Mouse (Mus musculus): ENCODE results near the gene Slc35e4.
"Not testable (repeated sequence)": the region's sequence is repeated elsewhere in the genome, so short reads cannot be mapped to it uniquely, and the experiment has no call there.

The Slc35e4 gene

DNA sequence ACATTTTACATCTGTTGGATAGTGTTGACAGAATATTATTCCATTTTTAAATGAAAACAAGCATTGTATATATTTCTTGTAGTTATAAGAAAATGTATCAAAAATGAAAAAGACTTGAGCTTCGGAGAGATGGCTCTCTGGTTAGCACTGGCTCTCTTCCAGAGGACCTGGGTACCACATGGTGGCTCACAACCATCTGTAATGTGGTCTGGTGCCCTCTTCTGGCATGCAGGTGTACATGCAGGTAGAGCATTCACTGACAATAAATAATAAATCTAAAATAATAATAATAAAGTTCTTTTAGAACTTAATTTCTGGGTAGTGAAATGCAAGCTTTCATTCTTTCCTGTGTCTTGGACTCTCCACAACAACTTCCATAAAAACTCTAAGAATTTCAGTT, 4.3 kb upstream of the Slc35e4 start:
- DNase-seq (ENCODE audit: low read depth, low spot score) = peak; percentile 41

DNA sequence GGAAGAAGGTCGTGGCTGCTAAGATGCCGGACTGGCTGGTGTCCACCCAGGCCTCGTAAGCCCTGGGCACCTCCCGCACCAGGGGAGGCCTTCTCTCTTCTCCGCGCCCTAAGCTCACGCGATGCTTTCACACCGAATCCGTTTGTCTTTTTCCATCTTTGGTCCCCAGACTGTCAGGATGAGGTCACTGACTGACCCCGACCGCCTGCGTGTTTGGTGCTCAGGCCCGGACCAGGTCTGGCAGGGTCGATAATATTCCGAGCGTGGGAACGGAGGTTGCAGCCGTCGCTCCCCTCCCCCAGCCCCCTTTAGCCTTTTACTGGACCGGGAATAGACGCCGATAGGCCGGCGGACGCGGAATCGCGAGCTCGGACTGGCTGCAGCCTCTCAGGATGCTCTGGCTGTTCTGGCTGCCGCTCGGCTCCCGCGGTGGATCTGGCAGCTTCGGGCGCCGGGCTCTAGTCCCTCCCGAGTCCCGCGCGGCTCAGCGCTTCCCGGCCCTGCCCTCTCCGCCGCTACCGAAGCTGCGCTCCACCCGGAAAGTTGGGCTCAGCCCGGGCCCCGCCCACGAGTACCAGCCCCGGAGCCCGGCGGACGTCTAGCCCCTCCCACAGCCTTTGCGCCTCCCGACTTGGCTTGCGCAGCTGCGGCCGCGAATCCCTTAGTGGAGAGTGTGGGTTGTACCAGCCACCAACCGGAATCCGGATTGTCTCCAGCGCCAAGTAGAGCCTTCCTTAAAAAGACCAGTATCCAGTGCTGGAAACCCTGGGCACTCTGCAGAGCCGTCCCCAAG, 952 bp downstream of the Slc35e4 start:
- peak; percentile 86 for DNase-seq (ENCODE audit: low read depth, low spot score)

DNA sequence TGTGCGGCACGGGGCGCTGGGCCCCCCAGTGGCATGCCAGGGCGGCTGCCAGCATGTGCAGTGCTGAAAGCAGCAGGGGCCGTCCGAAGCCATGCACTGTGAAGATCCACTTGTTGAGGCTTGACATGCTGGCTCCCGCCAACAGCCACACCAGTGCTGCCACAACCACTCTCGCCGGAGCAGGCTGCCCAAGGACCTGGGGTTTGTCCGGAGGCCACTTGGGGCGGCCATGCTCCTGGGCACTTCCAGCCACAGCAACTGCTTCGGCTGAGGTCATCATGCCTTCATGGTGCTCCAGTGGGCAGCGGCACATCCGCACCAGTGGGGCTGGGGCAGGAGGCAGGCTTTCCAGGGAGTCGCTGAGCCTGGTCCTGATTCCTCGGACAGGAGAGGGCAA, 1.6 kb downstream of the Slc35e4 start:
- no peak for DNase-seq (ENCODE audit: low read depth, low spot score)

DNA sequence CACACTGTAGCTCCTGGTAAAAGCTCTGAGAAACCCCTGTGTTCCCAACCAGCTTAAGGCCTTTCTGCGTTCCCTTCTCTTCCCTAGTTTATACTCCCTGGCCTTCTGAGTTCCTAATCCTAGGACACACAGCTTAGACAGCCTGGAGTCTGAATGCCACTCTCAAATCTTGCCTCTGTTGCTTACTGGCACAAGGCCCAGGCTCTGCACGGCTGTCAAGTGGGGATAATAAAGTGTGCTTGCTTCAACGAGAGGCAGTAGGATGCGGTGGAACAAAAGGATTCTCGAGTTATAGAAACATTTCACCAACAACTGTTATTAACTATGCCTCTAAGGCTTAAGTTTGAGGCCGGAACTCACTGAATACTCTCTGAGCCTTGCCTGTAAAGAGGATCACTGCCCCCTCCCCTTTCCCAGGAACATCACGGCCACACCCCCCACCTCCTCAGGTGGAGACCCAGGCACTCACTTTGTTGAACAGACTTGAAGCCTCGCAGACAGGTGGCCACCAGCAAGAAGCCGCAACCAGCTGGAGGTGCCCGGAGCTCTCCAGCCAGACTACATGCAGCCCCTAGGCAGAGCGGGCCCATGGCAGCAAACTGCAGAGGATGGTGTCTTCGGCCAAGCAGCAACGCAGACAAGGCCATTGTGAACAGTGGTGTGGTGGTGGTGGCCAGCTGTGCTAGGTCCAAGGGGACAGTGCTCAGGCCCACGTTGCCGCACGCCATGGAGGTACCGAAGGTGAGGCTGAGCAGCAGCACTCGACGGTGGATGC, 2.2 kb downstream of the Slc35e4 start:
- no peak for DNase-seq (ENCODE audit: low read depth, low spot score)

DNA sequence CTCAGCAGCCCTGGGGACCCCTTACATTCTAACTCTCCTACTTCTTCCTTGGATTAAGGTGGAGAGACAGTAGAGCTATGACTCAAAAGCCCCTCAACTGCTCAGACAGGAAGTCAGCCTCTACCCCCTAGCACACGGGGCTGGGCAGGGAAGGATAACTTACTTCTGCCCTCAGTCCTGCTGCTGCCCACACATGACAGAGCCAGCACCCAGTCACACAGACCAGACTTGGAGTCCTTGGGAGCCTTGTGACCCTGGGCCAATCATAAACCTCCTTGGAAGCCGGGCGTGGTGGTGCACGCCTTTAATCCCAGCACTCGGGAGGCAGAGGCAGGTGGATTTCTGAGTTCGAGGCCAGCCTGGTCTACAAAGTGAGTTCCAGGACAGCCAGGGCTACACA, 3.0 kb downstream of the Slc35e4 start:
- DNase-seq (ENCODE audit: low read depth, low spot score) = not testable (repeated sequence)

DNA sequence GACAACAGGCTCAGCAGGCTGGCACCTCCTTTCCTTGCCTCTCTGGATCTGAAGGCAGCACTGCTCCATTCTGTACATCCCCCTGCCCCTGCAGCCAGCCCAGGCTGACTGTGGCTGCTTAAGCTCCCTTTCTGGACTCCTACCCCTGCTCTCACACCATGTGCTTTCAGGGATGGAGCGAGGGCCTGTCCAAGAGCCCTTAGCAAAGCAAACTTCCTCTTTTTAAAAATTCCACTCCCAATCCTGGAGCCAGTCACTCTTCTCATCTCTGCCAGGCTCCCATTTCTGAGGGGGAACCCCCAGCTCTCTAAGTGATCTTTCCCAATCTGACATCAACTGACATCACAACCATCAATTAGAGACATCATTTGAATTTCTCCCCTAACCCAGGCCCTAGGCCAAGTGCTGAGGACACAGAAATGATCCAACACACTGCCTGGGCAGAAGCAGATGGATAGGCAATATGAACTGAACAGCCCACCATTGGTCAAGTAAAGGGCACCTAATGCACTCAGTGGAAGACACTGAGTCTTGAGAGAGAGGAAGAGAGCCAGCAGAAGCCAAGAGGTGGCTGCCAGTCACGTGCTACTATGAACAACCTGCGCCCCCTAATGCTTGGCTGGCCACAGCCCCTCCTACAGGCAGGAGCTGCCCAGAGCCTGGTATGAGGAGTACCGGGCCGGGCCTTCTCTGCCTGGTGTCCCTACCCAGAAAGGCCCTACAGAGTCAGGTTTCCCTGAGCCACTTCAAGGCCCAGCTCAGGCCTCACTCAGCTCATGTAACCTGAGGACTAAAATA, 3.8 kb downstream of the Slc35e4 start:
- no peak for DNase-seq (ENCODE audit: low read depth, low spot score)

DNA sequence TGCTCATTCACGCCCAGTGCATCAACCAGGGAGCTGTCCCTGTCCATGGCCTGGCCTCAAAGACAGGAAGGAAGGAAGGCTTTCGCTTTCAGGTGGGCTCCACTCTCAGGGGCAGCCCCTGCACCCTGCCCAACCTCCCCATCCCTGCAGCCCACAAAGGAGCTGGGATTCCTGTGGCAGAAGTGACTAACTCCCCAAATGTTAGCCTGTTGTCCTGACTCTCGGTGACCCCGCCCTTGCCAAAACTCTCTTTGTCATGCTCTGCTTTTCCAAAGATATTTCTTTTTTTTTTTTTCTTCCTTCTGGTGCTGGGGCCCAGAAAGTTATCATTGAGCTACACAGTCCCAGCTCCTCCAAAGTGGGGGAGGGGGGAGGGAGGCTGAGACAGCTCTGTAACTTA, 5.2 kb downstream of the Slc35e4 start:
- no peak for DNase-seq (ENCODE audit: low read depth, low spot score)

DNA sequence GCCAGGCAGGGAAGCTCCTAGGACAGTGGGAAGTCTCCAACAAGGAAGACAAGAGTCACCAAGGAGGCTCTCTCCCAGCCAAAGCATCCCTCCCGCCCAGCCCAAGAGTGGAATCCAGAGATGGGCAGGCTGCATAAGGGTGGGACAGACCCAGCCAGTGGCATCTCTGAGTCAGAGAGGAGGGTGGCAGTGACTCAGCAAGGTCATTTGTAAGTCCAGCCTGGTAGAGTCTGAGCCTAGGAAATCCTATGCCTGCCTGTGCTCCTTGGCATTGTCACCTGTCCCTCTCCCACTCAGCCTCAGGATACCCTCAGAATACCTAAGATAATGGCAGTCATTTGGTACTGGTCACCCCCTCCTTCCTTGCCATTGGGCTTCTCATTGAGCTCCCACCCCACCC, 9.0 kb downstream of the Slc35e4 start:
- no peak for DNase-seq (ENCODE audit: low read depth, low spot score)

DNA sequence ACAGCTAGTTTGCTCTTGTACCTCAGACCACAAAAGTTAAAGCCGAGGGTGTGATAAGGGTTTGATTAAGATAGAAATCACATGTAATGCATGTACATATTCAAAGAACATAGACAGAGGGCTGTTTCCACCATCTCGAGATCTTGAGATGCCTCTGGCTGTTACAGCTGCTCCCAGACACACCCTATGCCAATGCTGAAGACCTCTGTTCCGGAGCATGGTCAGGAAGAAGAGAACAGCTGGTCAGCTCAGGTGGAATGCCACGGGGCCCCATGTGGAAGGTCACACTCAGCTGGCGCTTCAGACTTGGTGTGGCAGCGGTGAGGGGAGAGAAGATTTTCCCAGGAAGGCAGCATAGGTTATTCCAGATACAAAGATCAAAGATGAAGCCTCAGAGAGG, 9.8 kb downstream of the Slc35e4 start:
- DNase-seq (ENCODE audit: low read depth, low spot score) = no peak

DNA sequence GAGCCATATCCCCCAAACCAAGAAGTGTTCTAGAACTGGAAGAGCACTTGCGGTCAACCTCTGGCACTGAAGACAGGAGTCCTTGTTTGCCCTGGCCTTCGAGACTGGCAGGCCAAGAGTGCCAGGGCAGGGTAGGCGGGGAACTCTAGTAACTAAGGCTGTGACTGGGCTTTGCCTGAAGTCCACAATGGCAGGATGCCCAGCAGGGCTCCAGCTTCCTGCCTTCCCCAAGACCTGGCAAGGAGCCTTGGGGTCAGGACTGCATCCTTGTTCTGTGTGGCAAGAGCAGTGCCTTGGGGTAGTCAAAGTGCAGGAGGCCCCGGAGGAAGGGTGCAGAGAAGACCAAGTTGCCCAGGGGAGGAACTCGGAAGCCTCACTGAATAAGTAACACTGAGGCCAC, 11.4 kb downstream of the Slc35e4 start:
- DNase-seq (ENCODE audit: low read depth, low spot score) = no peak

DNA sequence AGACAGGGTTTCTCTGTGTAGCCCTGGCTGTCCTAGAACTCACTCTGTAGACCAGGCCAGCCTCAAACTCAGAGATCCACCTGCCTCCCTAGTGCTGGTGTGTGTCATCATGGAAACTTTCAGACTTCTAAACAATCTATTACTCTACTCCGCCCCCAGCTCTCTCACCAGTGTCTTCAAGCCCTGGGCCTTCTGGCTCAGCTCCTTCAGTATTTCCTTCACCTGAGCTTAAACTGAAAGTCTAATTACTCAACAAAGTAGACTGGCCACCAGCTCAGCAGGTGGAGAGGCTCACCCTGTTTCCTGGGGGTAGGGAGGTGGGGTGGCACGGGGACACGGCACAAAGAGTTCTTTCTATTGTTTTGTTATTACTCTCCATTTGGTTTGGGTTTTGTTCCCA, 11.9 kb downstream of the Slc35e4 start:
- no peak for DNase-seq (ENCODE audit: low read depth, low spot score)

DNA sequence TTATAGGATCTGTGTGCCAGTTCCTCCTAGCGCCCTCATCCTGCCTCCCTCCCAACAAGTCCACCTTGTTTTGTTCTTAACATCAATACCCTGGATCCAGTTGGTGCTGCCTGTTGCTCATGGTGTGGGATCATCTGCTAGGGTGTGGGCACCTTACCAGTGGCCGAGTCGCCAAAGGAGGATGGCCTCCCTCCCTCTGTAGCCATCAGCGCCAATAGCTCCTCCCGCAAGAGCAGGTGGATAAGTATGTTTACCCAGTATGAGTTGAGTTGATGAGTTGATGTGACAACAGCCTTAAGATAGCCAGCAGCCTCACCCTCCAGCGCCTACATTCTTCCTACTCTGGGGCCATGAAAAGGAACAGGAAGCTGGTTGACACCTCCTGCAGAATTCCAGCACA, 14.2 kb downstream of the Slc35e4 start:
- no peak for DNase-seq (ENCODE audit: low read depth, low spot score)

DNA sequence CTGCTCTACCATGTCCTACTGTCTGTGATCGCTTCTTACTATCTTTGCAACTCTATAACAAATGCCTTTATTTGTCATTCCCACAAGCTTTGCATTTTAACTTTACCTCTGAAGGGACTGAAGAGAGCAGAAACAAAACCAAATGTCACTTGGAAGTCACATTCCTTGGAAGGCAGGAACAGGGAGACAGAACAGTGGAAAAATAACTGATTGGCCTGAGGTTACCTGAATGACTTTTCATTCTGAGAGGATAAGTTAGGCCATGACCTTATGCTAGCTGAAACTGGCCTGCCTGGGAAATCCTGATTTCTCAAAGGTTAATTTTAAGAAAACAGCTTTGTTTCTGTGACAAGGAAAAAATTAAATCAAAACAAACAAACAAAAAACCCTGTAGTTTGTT, 18.5 kb downstream of the Slc35e4 start:
- DNase-seq (ENCODE audit: low read depth, low spot score) = no peak

DNA sequence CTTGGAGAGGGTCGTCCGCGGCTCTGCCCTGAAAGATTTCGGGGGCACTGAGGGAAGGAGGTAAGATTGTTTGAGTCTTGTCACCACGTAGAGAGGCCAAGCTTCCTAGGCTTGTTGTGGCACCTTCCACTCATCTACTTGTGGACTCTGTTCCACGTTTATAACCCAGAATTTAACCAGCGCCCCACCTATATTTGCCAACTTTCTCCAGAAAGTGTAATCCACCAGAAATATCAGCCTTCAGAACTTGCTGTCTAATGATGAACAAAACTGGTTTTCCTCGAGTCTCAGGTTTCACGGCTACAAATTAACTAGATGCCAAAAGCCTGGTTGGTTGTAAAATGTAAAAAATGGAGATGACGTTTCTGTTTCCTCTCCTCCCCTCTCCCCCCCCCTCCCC, 19.0 kb downstream of the Slc35e4 start:
- no peak for DNase-seq (ENCODE audit: low read depth, low spot score)

DNA sequence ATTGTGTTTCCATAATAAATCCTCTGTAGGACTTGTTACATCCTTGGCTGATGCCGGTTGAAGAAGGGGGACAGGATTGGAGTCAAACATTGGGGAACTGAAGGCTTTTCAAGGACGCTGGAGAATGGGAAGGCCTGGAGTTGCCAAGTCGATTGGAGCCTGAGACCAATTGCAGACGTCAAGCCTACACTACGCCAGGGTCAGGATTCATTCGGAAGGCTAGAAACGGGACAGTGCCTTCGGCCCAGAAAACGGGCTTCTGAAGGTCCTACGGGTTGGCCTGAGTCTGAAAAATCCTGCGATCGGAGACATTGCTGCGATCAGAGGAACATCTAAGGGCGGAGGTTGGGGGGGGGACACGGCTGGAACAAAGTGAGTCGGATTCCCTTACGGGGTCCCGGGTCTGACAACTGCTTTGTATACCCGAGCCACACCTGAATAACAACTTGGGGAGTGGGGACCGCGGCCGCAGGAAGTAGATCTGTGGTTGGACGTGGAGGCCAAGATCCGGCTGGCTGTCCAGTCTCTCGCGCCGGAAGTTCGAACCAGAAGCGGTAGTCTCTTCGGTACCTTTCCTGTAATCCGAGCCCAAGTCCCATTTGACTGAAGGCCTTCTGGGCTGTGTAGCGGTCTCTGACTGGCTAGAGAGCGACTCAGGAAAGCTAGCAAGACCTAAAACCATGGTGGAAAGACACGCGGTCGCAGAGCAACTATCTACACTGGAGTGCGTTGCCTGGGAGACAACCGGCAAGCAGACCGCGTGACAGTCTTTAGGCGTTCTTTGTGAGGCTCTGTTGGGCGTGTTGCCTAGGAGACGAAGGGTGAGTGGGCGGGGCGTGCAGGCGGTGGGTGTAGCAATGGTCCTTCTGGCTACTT, 19.8 kb downstream of the Slc35e4 start, which contains the start of the genes 4921536K21Rik and Dusp18:
TSS of gene 4921536K21Rik (minus strand) at position 693 of the 876 bp plus-strand sequence.
TSS of gene Dusp18 (plus strand) at position 835 of the 876 bp plus-strand sequence.
- peak; percentile 92 for DNase-seq (ENCODE audit: low read depth, low spot score)

DNA sequence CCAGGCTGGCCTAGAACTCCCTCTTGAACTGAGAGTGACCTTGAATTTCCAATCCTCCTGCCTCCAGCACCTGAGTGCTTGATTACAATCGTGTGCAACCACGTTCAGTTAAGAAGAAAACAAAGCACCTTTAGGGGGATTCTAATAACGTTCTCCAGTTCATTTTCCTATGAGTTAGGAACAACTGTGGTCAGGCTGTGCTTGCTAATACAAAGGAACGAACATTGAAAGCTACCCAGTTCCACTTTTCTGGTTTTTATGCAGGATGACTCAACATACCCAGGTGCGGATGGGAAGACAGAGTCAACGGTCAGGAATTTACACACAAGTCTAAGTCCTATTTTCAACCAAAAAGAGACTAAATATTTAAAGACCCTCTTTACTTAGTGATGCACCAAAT, 20.5 kb downstream of the Slc35e4 start:
- DNase-seq (ENCODE audit: low read depth, low spot score) = no peak

DNA sequence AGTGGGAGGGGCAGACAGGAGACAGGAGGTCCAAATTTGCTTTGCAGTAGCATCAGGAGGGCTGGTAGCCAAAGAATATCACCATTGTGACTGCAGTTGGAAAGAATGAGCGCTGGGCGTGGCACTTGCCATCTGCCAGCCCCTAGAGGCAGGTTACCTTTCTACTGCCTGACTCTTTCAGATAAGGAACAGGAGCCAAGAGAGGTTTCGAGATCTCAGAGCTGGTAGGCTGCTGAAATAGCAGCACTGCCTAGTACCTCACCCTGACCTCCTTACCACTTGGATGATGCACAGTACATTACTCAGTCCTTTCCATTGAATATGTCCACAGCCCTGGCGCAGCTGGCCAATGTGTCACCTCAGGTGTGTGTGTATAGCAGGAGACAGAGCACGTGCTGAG, 27.1 kb downstream of the Slc35e4 start:
- no peak for DNase-seq (ENCODE audit: low read depth, low spot score)

DNA sequence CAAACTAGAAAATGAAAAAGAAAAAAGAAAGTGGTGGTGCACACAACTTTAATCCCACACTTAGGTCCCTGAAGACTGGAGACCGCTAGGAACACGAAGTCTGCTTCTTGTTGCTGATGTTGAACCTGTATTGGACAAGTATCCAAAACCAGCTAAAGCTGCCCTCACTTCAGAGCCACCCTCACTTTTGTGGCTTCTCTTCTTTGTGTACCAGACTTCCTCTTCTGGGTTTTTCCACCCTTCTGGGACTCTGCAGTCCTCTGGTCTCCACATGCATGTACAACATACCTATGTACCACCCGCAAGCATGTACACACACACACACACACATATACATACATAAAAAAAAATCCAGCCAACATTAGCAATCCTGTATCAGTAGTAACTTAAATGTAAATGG, 30.8 kb downstream of the Slc35e4 start:
- no peak for DNase-seq (ENCODE audit: low read depth, low spot score)

DNA sequence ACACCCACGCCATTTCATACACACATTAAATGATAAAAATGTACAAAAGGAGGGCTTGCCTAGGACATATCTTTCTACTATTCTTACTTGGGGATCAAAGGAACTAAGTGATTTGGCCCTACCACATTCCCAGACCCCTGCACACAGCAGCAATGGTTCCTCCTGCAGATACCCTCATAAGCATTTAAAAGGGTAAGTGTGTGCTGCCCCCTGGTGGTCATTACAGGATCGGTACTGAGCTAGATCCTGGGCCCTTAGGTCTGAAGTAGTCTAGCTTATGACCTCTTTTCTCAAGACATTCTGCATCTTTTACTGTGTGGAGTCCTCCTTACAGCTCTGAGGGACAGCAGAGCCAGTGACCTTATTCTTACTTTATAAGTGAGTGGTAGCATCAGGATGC, 34.6 kb downstream of the Slc35e4 start:
- peak; percentile 64 for DNase-seq (ENCODE audit: low read depth, low spot score)

DNA sequence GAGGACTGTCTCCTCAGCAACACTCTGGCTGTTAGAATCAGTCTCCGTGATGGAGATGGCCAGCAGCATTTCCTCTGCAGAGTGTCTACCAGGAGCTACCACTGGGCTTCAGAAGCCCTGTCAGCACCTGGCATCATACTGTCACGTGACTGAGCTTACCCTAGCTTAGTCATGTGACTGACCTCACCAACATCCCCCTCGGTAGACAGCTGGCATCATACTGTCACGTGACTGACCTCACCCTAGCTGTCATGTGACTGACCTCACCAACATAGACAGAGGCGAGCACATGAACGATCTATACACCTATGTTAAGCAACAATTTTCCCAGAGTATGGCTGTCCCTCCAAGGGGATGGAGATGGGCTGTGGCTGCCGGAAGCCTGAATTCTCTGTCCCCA, 35.8 kb downstream of the Slc35e4 start:
- DNase-seq (ENCODE audit: low read depth, low spot score) = no peak

DNA sequence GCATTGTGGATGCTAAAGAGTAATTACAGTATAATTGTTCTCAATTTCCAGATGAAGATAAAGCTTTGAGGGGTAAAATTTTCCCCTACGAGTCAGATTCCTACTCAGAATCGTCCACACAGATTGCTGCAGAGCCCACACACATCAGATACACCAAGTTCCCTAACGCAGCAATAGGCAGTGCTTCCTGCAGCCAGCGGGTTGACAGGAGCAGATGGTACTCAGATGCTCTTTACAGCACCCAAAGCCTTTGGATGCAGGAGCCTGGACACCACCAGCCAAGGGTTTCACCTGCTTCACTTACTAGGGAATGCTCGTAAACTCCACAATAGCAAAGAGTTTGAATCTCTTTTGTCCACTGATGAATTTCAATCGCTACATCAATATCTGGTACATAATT, 38.0 kb downstream of the Slc35e4 start:
- no peak for DNase-seq (ENCODE audit: low read depth, low spot score)
